Mouse (Mus musculus) cortical plate, adult 2 months (tissue): ENCODE results near the gene Bmp2k. TPM values are rescaled to one million over a fixed set of nuclear protein-coding genes. Genes with fewer than 3 reads are reported as not detected.

Source experiments
- H3K27ac ChIP-seq: fragments of 200-500 bp; 2 replicates; pipeline ENCODE4 v1.5.1; 2012; ENCODE audit warnings: low read length, control low read depth, inconsistent platforms; ENCODE audit not compliant: insufficient read depth
- H3K4me1 ChIP-seq: fragments of 200-500 bp; 2 replicates; pipeline ENCODE4 v1.6.1; 2011; ENCODE audit warnings: low read length; ENCODE audit not compliant: control insufficient read depth, insufficient read depth
- H3K4me3 ChIP-seq: fragments of 200-500 bp; 2 replicates; pipeline ENCODE4 v1.5.1; 2011; ENCODE audit warnings: mild to moderate bottlenecking, low read length, control low read depth; ENCODE audit not compliant: insufficient read depth
- CTCF ChIP-seq: fragments of 200-500 bp; IDR thresholded peaks from 2 replicates; pipeline ENCODE4 v1.5.1; 2011; ENCODE audit warnings: mild to moderate bottlenecking, control low read depth, low read length; ENCODE audit not compliant: insufficient read depth; ENCODE audit errors: extremely low read depth
- POLR2A ChIP-seq: fragments of 200-500 bp; IDR thresholded peaks from 2 replicates; pipeline ENCODE4 v1.6.1; 2011; ENCODE audit warnings: mild to moderate bottlenecking, low read length, control low read depth; ENCODE audit not compliant: insufficient read depth; ENCODE audit errors: extremely low read depth
- polyA plus RNA-seq: library from polyadenylated mRNA; depleted of rRNA; stranded (reverse); fragments of >200 nt; gene quantifications from 2 replicates; pipeline ENCODE4 v1.2.3, GENCODE M21; 2012; rRNA removed

Gene Bmp2k
- polyA plus RNA-seq, result 9.1 and 10.5 TPM in 2 replicates

DNA sequence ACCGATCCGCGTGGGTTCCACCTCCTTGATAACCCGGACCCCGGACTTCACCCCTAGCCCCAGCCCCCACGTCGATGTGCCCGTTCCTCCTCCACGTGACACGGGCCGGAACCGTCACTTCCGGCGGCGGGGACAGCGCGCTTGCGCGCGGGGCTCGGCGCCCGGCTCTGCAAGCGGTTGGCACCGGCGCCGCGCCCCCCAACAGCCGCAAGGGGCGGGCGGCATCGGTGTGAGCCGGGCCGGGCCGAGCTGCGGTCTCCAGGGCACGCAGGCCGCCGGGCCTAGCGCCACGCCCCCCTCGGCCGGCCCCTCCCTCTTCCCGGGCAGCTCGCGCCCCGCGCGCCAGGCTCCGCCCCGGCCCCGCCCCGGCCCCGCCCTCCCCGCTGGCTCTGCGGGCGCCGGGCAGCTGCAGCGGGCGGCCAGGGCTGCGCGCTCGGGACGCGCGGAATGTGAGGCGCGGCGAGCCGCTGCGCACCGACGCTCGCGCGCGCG, at the start of gene Bmp2k:
Gene Bmp2k, plus strand, starts transcription at position 380 of the 492 bp plus-strand sequence.
- H3K4me1 ChIP-seq, result 0 out of 2 replicates have a peak, but pooled peaks cover 1% of the 10 kb centered on the region
- H3K27ac ChIP-seq, result peak within 1 kb of the TSS; percentile 94
- H3K4me3 ChIP-seq, result peak within 1 kb of the TSS; percentile 66
- no peak for TF ChIP-seq CTCF
- 0 out of 2 replicates have a peak, but pooled peaks have one; percentile 7 for TF ChIP-seq POLR2A

DNA sequence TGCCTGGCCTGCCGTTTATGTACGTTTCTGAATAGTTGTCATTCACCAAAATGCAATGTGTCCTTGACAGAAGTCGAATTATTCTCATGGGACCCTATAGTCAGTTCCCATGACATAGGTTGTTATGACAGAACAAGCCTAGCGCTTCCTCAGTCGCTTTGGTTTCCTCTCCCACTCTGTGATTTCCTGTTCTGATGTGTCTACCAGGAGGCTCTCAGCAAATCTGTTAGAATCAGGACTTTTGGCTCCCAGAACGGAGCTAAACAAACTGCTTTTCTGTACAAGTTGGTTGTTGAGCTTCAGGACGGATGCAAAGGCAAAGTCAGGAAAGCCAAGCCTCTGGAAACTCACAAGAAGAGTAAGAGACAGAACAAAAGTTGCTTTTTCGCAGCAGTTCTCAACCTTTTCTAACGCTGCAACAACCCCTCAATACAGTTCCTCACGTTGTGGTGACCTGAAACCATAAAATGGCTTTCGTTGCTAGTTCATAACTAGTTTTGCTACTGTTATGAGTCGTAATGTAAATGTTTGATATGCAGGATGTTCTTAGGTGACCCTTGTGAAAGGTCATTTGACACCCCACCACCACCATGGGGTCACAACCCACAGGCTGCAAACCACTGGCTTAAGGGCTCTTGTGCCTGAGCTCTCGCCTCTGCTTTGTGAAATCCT, 48.5 kb upstream of the Bmp2k start:
- no peaks in the 10 kb centered on the region for H3K4me1 ChIP-seq
- no peak overlapping the region for H3K4me3 ChIP-seq
- TF ChIP-seq POLR2A, result no peak
- TF ChIP-seq CTCF, result no peak
- no peak overlapping the region for H3K27ac ChIP-seq

DNA sequence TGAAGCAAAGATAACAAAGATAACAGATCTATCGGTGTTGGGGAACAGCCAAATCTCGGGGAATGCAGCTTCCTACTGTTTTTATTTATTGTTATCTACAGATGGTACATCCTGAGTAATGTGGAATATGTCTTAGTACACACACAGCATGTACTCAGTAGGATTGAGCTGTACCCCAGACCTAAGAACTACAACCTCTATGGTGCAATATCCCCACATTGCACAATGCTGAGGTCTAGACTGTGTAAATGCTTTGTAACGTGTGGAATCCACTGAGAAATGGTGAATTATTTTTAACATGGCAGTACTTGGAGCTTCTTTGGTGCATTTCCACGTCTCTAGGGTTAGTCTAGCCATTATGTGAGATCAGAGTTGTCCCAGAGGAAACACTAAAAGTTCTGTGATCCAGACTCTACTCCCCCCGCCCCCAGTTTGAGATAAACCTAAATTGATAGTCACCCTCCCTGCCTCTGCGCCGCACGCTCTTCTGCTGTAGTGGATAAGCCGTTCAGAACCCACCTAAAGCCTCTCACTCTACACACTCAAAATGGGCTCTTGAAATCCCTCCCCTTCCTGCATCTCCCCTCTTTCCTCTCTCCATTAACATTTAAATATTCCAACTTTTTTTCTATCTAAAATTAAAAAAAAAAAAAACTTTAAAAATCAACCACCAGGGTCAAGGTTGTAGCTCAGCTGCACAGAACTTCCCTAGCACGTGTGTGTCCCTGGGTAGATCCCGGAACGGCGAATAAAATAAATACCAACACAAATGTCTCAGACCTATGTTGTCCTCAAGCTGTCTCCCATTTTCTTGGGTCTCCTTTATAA, 47.4 kb upstream of the Bmp2k start:
- H3K4me1 ChIP-seq, result no peaks in the 10 kb centered on the region
- H3K4me3 ChIP-seq, result no peak overlapping the region
- no peak overlapping the region for H3K27ac ChIP-seq
- TF ChIP-seq CTCF, result no peak
- no peak for TF ChIP-seq POLR2A

DNA sequence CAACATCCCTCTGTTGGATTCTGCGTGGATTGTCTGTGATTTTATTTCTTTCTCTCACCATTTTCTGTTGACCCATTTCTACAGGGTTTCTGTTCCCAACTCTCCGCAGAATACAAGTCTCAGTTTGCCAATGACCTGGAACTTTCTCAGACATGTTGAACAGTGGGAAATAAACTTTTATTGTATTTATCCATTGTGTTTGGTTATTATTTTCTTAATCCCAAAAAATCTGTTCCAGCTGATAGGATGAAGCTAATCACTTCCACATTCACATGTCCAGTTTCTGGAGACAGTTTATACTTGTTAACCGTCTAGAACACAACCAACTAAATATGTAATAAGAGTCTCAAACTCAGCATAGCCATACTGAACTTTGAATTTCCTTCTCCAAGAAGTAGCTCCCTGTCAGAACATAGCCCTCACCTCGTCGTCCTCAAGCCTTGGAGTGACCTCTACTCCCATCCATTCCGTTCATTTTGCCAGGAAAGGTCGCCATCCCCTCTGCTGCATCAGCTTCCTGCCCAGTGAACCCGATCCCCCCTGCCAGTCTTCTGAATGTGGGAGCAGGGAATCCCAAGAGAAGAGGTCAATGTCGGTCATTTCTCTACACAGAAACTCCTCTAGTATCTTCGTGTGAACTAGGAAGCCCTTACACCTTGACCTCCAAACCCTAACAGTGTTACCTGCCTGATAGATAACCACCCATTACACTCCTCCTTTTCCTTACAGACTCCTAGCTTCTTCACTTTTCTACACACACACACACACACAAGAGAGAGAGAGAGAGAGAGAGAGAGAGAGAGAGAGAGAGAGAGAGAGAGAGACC, 46.6 kb upstream of the Bmp2k start:
- Histone ChIP-seq H3K27ac (no peak overlapping the region), H3K4me3 (no peak overlapping the region), H3K4me1 (no peaks in the 10 kb centered on the region)
- TF ChIP-seq POLR2A (no peak), CTCF (no peak)

DNA sequence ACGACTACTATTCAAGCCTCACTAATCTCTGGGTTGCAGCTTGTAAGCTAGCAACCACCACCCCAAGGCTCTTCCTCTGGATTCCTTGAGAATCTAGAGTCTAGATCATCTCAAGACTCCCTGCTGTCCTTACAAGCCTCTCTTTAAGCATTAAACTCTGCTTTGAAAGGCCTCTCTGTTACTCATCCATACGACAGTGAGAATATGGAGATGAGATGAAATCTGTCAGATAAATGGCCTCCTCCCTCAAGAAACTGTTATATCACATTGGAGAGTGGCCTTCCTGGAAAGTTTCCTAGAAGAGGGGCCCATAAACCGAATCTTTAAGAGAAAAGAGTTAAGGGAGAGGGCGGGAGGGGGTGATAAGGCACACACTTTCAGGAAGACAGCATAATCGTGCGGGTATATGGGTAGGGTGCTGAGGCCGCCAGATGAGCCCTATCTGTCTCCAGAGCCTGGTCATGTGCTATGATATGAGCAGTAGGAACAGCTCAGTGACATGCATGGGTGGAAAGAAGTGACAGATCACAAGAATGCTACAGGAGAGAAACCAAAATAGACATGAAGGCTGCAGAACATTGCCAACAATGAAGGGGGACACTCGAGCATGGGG, 45.9 kb upstream of the Bmp2k start:
- no peaks in the 10 kb centered on the region for H3K4me1 ChIP-seq
- TF ChIP-seq POLR2A (no peak), CTCF (no peak)
- no peak overlapping the region for H3K27ac ChIP-seq
- no peak overlapping the region for H3K4me3 ChIP-seq

DNA sequence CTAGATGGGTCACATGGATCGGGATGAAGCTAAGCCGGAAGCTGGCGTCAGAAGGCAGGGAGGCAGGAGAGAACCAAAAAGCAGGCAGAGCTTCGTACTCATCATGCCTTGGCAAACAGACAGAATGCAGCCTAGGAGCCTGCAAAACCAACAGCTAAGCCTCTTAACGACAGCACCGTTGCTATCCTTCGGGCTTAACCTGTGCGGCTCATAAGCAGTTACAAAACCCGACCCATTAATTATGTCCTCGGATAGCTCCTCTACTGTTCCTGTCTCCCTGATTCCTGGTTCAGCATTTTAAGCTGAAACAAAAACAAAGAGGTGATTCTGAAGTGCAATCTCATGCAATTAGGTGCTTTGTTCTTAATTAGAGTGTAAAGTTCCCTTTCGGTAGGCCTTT, 43.4 kb upstream of the Bmp2k start:
- Histone ChIP-seq H3K4me3 (no peak overlapping the region), H3K27ac (no peak overlapping the region), H3K4me1 (no peaks in the 10 kb centered on the region)
- TF ChIP-seq POLR2A (no peak), CTCF (no peak)

DNA sequence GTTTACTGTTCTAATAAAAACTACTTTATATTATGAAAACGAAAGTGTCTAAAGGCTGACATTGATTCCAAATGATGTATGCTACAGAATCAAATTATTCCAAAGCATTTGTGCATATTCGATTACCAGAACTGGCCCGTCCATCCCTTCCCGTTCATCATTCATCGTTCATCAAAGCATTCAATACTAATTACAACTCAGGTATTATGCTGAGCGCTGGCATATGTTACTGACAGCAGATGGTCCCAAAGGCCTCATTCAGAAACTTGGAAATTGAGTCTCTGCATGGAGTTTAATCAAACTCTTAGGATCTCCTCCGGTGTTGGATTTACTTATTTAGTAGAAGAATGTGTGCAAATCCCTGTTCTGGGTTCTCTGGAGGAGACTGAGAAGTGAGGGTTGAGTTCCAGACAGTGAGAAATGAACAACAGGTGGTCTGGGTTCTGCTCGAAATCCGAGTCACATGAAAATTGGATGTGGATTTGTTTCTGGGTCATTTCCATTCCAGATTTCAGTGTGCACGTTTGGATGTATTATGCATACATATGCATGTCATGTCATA, 42.9 kb upstream of the Bmp2k start:
- Histone ChIP-seq H3K27ac (no peak overlapping the region), H3K4me1 (no peaks in the 10 kb centered on the region), H3K4me3 (no peak overlapping the region)
- TF ChIP-seq POLR2A, result no peak
- TF ChIP-seq CTCF, result no peak

DNA sequence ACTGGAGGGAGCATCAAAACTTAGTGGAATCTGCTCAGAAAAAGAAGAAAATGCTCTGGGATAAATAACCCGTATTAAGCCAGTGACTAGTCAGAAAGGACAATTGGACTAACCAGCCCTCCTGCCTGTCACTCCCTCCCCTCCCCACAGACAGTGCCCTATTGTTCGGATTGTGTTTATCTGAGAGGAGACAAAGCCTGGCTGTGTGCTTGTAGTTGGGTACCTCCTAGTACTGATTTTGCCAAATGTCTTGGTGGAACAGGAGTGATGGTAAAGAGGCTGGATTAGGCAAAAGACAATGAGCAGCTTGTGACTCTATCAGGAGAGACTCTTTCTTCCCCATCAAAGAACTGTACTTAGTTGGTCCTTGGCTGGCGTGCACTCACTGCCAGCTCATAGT, 40.6 kb upstream of the Bmp2k start:
- Histone ChIP-seq H3K4me1 (no peaks in the 10 kb centered on the region; the same call in 1 of the 2 replicates), H3K27ac (no peak overlapping the region), H3K4me3 (no peak overlapping the region)
- TF ChIP-seq POLR2A (no peak), CTCF (no peak)
